Comparison of ENCODE assay signal across 23 mouse cellular contexts in the genomic region with DNA sequence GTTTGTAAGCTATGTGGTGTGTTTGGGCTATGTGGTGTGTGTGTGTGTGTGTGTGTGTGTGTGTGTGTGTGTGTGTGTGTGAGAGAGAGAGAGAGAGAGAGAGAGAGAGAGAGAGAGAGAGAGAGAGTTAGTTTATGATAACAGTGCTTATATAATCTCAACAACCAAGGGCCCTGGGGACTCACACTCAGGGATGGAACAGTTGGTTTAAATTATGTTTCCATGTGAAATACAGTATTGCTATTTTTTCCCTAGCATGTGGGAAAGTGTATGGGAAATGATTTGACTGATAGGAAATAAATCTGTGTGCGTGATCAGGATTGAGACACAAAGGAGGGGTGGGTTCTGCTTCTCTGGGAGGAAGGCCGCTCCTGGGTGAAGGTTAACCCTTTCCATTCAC.
"Had no signal": no experiment of that assay in that cellular context is flagged by ENCODE, and none has a peak within 500 bp of the region (broad histone marks: within the 10 kb centered on the region; RNA-seq: fewer than 3 reads in every experiment).

No protein-coding gene starts in this region.

- ATAC-seq: hindbrain, postnatal 0 days; intestine, embryonic 16.5 days; liver, embryonic 12.5 days had no signal

- H3K27me3 ChIP-seq: heart, embryonic 13.5 days; heart, embryonic 15.5 days; hindbrain, embryonic 13.5 days; hindbrain, embryonic 15.5 days; kidney, embryonic 15.5 days; limb, embryonic 12.5 days; limb, embryonic 15.5 days; liver, embryonic 12.5 days had no signal

- H3K4me2 ChIP-seq: heart, embryonic 11.5 days; heart, embryonic 13.5 days; heart, embryonic 15.5 days; hindbrain, embryonic 13.5 days; hindbrain, embryonic 15.5 days; kidney, embryonic 15.5 days; limb, embryonic 12.5 days; limb, embryonic 15.5 days; liver, embryonic 12.5 days had no signal

- DNase-seq: gastrocnemius, postnatal 14 days; gastrocnemius, postnatal 36 days; heart, adult 11 months; heart, adult 2 months; heart, postnatal 14 days; heart, postnatal 36 days; kidney, postnatal 14 days; layer of hippocampus, adult 9-11 months; layer of hippocampus, postnatal 36 days; left cerebral cortex, postnatal 4 days had no signal

- H3K4me1 ChIP-seq: heart, embryonic 13.5 days; heart, embryonic 15.5 days; hindbrain, embryonic 13.5 days; hindbrain, embryonic 15.5 days; kidney, embryonic 15.5 days; limb, embryonic 12.5 days; limb, embryonic 15.5 days; liver, embryonic 12.5 days had no signal

- H3K27ac ChIP-seq: heart, adult 2 months; heart, embryonic 13.5 days; heart, embryonic 15.5 days; hindbrain, embryonic 13.5 days; hindbrain, embryonic 15.5 days; hindbrain, postnatal 0 days; kidney, embryonic 15.5 days; kidney, postnatal 0 days; limb, embryonic 12.5 days; liver, embryonic 12.5 days; liver, embryonic 14.5 days had no signal

- H3K36me3 ChIP-seq: heart, embryonic 13.5 days; heart, embryonic 15.5 days; hindbrain, embryonic 13.5 days; hindbrain, embryonic 15.5 days; kidney, embryonic 15.5 days; limb, embryonic 12.5 days; limb, embryonic 15.5 days; liver, embryonic 12.5 days had no signal

- H3K9ac ChIP-seq: heart, embryonic 13.5 days; heart, embryonic 15.5 days; hindbrain, embryonic 13.5 days; hindbrain, embryonic 15.5 days; kidney, embryonic 15.5 days; limb, embryonic 12.5 days; limb, embryonic 15.5 days; liver, embryonic 12.5 days; liver, embryonic 14.5 days had no signal

- H3K4me3 ChIP-seq: heart, adult 2 months; heart, embryonic 13.5 days; heart, embryonic 15.5 days; hindbrain, embryonic 13.5 days; hindbrain, embryonic 15.5 days; kidney, embryonic 15.5 days; limb, embryonic 12.5 days; limb, embryonic 15.5 days; liver, embryonic 12.5 days had no signal

- H3K9me3 ChIP-seq: heart, embryonic 13.5 days; heart, embryonic 15.5 days; hindbrain, embryonic 13.5 days; hindbrain, embryonic 15.5 days; kidney, embryonic 15.5 days; limb, embryonic 12.5 days; limb, embryonic 15.5 days; liver, embryonic 12.5 days had no signal
